Mouse (Mus musculus): ENCODE data around the gene Arhgap19.

The Arhgap19 gene

GRCm38 (mm10) chr19:41796789-41797327 is 5.0 kb downstream of the Arhgap19 start:
- DNase-seq = no peak

- no peak for DNase-seq
Measured at GRCm38 (mm10) chr19:41796148-41796760, 5.6 kb downstream of the Arhgap19 start.

GRCm38 (mm10) chr19:41794901-41795300 is 6.9 kb downstream of the Arhgap19 start:
- no peak for DNase-seq

- DNase-seq = no peak
Measured at GRCm38 (mm10) chr19:41794017-41794416, 7.8 kb downstream of the Arhgap19 start.

- no peak for DNase-seq
Measured at GRCm38 (mm10) chr19:41792934-41793486, 8.8 kb downstream of the Arhgap19 start.

- no peak for DNase-seq
Measured at GRCm38 (mm10) chr19:41791384-41791783, 10.5 kb downstream of the Arhgap19 start.

GRCm38 (mm10) chr19:41789110-41789961 is 12.5 kb downstream of the Arhgap19 start:
- no peak for DNase-seq

GRCm38 (mm10) chr19:41786896-41787295 is 15.0 kb downstream of the Arhgap19 start:
- DNase-seq = no peak

- DNase-seq = no peak
Measured at GRCm38 (mm10) chr19:41777514-41777913, 24.3 kb downstream of the Arhgap19 start.

GRCm38 (mm10) chr19:41768711-41769110 is 33.1 kb downstream of the Arhgap19 start:
- no peak for DNase-seq

GRCm38 (mm10) chr19:41766628-41767027 is 35.2 kb downstream of the Arhgap19 start:
- DNase-seq = no peak

- peak; percentile 87 for DNase-seq
Measured at GRCm38 (mm10) chr19:41763870-41764660, 37.8 kb downstream of the Arhgap19 start.

- DNase-seq = no peak
Measured at GRCm38 (mm10) chr19:41761529-41761928, 40.3 kb downstream of the Arhgap19 start.

- DNase-seq = no peak
Measured at GRCm38 (mm10) chr19:41759765-41760164, 42.1 kb downstream of the Arhgap19 start.

GRCm38 (mm10) chr19:41759270-41759669 is 42.6 kb downstream of the Arhgap19 start:
- DNase-seq = no peak

GRCm38 (mm10) chr19:41754760-41755159 is 47.1 kb downstream of the Arhgap19 start:
- DNase-seq = no peak

GRCm38 (mm10) chr19:41751906-41752305 is 49.9 kb downstream of the Arhgap19 start:
- DNase-seq = no peak

- no peak for DNase-seq
Measured at GRCm38 (mm10) chr19:41747436-41747835, 54.4 kb downstream of the Arhgap19 start.

- DNase-seq = peak; percentile 46
Measured at GRCm38 (mm10) chr19:41745941-41746557, 55.8 kb downstream of the Arhgap19 start.

GRCm38 (mm10) chr19:41743396-41743795 is 58.5 kb downstream of the Arhgap19 start, which contains the start of gene Slit1:
Gene Slit1, minus strand, starts transcription at chr19:41743665.
- DNase-seq = no peak

GRCm38 (mm10) chr19:41738896-41739295 is 63.0 kb downstream of the Arhgap19 start:
- no peak for DNase-seq

GRCm38 (mm10) chr19:41738429-41738805 is 63.4 kb downstream of the Arhgap19 start:
- no peak for DNase-seq
